Mouse (Mus musculus) stomach, embryonic 16.5 days (tissue): ENCODE data around the gene Mul1. TPM values are rescaled to one million over a fixed set of nuclear protein-coding genes. Genes with fewer than 3 reads are reported as not detected.

Experiments used
- polyA plus RNA-seq: library from polyadenylated mRNA; unstranded; fragments of >200 nt; fragmentation: Nextera tagmentation; extraction: Ambion mirVana; gene quantifications from 2 replicates; pipeline ENCODE4 v1.2.1, GENCODE M21; 2015

The Mul1 gene
- polyA plus RNA-seq, 1 experiment from 2014 or later: 22.2 TPM

Other genes with a start within 250 kb of the Mul1 start
- 131 and 141 TPM in 2 replicates for gene Hp1bp3, start 218.4 kb upstream of the Mul1 start, polyA plus RNA-seq
- 0.46 and 0.82 TPM in 2 replicates for gene Sh2d5, start 184.3 kb upstream of the Mul1 start, polyA plus RNA-seq
- 1.5 and 1.9 TPM in 2 replicates for gene Kif17, start 184.2 kb upstream of the Mul1 start, polyA plus RNA-seq
- gene Ddost, start 129.9 kb upstream of the Mul1 start, polyA plus RNA-seq: 418 and 440 TPM in 2 replicates
- 33.0 and 34.2 TPM in 2 replicates for gene Pink1, start 108.4 kb upstream of the Mul1 start, polyA plus RNA-seq
- gene Cda, start 66.7 kb upstream of the Mul1 start, polyA plus RNA-seq: 12.6 and 14.9 TPM in 2 replicates
- not detected in 2 replicates for gene Fam43b, start 38.1 kb upstream of the Mul1 start, polyA plus RNA-seq
- gene Camk2n1, start 19.6 kb downstream of the Mul1 start, polyA plus RNA-seq: 2.8 and 3.2 TPM in 2 replicates
- gene Vwa5b1, start 201.2 kb downstream of the Mul1 start, polyA plus RNA-seq: 0.34 and 0.52 TPM in 2 replicates